Mouse (Mus musculus) adrenal gland, adult 2 months (tissue): ENCODE results near the gene Islr. TPM values are rescaled to one million over a fixed set of nuclear protein-coding genes. Genes with fewer than 3 reads are reported as not detected.

ENCODE experiments used
- DNase-seq: peaks from one replicate; pipeline ENCODE4 v3.0.0; 2021
- polyA plus RNA-seq: library from polyadenylated mRNA; depleted of rRNA; stranded (reverse); fragments of >200 nt; gene quantifications from 2 replicates; pipeline ENCODE4 v1.2.3, GENCODE M21; 2012
- total RNA-seq, 2 experiments: library from RNA; stranded (reverse); gene quantifications; 2 replicates each; pipeline ENCODE4 v1.2.3; 2021

The Islr gene
- total and polyA plus RNA-seq, 3 experiments, result 23.5 to 93.8 (median 30.9) TPM

GRCm38 (mm10) chr9:58220218-58220903, 16.3 kb upstream of the Islr start:
- DNase-seq, result peak; percentile 52

GRCm38 (mm10) chr9:58218539-58218938, 14.4 kb upstream of the Islr start:
- DNase-seq, result peak; percentile 37

GRCm38 (mm10) chr9:58216402-58216801, 12.3 kb upstream of the Islr start:
- peak; percentile 54 for DNase-seq

- DNase-seq, result peak; percentile 40
These were observed 10.5 kb upstream of the Islr start for GRCm38 (mm10) chr9:58214519-58215180.

GRCm38 (mm10) chr9:58213865-58214264, 9.8 kb upstream of the Islr start:
- DNase-seq, result peak; percentile 47

- DNase-seq, result no peak
These were observed 9.3 kb upstream of the Islr start for GRCm38 (mm10) chr9:58213377-58213776.

GRCm38 (mm10) chr9:58210304-58210627, 6.2 kb upstream of the Islr start:
- no peak for DNase-seq

GRCm38 (mm10) chr9:58209462-58210303, 5.6 kb upstream of the Islr start:
- no peak for DNase-seq

- no peak for DNase-seq
These were observed 1.9 kb upstream of the Islr start for GRCm38 (mm10) chr9:58206013-58206412.

- peak; percentile 97 for DNase-seq
These were observed 418 bp upstream of the Islr start for GRCm38 (mm10) chr9:58204448-58205000.

- no peak for DNase-seq
These were observed 1.2 kb downstream of the Islr start for GRCm38 (mm10) chr9:58202676-58203453.

GRCm38 (mm10) chr9:58201861-58202549, 2.1 kb downstream of the Islr start:
- DNase-seq, result no peak

- DNase-seq, result no peak
These were observed 2.8 kb downstream of the Islr start for GRCm38 (mm10) chr9:58201091-58201842.

- no peak for DNase-seq
These were observed 3.6 kb downstream of the Islr start for GRCm38 (mm10) chr9:58200270-58201090.

GRCm38 (mm10) chr9:58199381-58200269, 4.5 kb downstream of the Islr start:
- DNase-seq, result peak; percentile 34

GRCm38 (mm10) chr9:58198801-58199371, 5.2 kb downstream of the Islr start:
- no peak for DNase-seq

GRCm38 (mm10) chr9:58197781-58198701, 6.1 kb downstream of the Islr start:
- peak; percentile 75 for DNase-seq
